Comparison of ENCODE assay signal across 8 mouse cellular contexts in genomic region chr11:17952791-17953190, GRCm38 (mm10). TPM values are rescaled to one million over a fixed set of nuclear protein-coding genes. Genes with fewer than 3 reads are reported as not detected.
DNase-seq lines count a peak whose midpoint lies in the region; ATAC-seq and TF ChIP-seq lines count a peak whose summit lies in the region.

No protein-coding gene starts in this region.

- peak overlapping the region; percentile 97 for H3K27ac ChIP-seq in intestine, postnatal 0 days (ENCODE audit: low read depth, low read length)
- H3K27ac ChIP-seq in small intestine, adult 2 months (ENCODE audit: insufficient read depth, low read depth, low read length): peak overlapping the region; percentile 45; the same call in 1 of the 2 replicates

- no peaks in the 10 kb centered on the region for H3K27me3 ChIP-seq in intestine, postnatal 0 days (replicated peaks; ENCODE audit: control insufficient read depth, insufficient read depth, low read length)
- H3K27me3 ChIP-seq in small intestine, adult 2 months (ENCODE audit: control insufficient read depth, insufficient read depth, low read length): no peaks in the 10 kb centered on the region

- no peak for DNase-seq in lung, adult 2 months
- DNase-seq in lung, postnatal 14 days: no peak
- peak; percentile 22 for DNase-seq in embryo, embryonic 11 days
- DNase-seq in layer of hippocampus, postnatal 36 days: no peak
- DNase-seq in yolk sac, embryonic 10.5 days (ENCODE audit: low spot score): no peak
- no peak for DNase-seq in cerebellum, adult 18-20 months

- H3K4me2 ChIP-seq in intestine, postnatal 0 days (replicated peaks; ENCODE audit: low read depth): peak overlapping the region; percentile 67

- H3K9ac ChIP-seq in intestine, postnatal 0 days (ENCODE audit: low read depth, low read length): peak overlapping the region; percentile 91

- peaks cover under 1% of the 10 kb centered on the region; the same call in 1 of the 2 replicates for H3K36me3 ChIP-seq in intestine, postnatal 0 days (ENCODE audit: control insufficient read depth, insufficient read depth)
- H3K36me3 ChIP-seq in small intestine, adult 2 months (ENCODE audit: control insufficient read depth, insufficient read depth, low read length): peaks cover 2% of the 10 kb centered on the region

- H3K4me1 ChIP-seq in lung, adult 2 months (ENCODE audit: control insufficient read depth, insufficient read depth, low read length): no peaks in the 10 kb centered on the region; the same call in 1 of the 2 replicates
- H3K4me1 ChIP-seq in intestine, postnatal 0 days (replicated peaks; ENCODE audit: control insufficient read depth, insufficient read depth, low read length): 0 out of 2 replicates have a peak, but pooled peaks cover 4% of the 10 kb centered on the region
- no peaks in the 10 kb centered on the region for H3K4me1 ChIP-seq in small intestine, adult 2 months (ENCODE audit: control insufficient read depth, insufficient read depth, insufficient read length, low read length)

- 0% methylated on average over 3 of the region's 3 CpGs for WGBS in lung, adult 2 months
- 0% methylated on average over 3 of the region's 3 CpGs for WGBS in intestine, postnatal 0 days
- under 1% methylated on average over 3 of the region's 3 CpGs for WGBS in small intestine, adult 2 months

- no peak for TF ChIP-seq POLR2A in lung, adult 2 months (IDR thresholded peaks at IDR 0.05; ENCODE audit: borderline replicate concordance, extremely low read depth, low read depth, low read length)
- no peak for TF ChIP-seq POLR2A in small intestine, adult 2 months (IDR thresholded peaks at IDR 0.05; ENCODE audit: low read depth, low read length)

- no peak for ATAC-seq in intestine, postnatal 0 days

- no peaks in the 10 kb centered on the region for H3K9me3 ChIP-seq in intestine, postnatal 0 days (ENCODE audit: control insufficient read depth)

- peak overlapping the region; percentile 95 for H3K4me3 ChIP-seq in lung, adult 2 months (replicated peaks; ENCODE audit: extremely low read depth, low read depth, low read length)
- peak overlapping the region; percentile 96 for H3K4me3 ChIP-seq in intestine, postnatal 0 days (ENCODE audit: low read depth, low read length)
- peak overlapping the region; percentile 76 for H3K4me3 ChIP-seq in small intestine, adult 2 months (ENCODE audit: low read depth, low read length)

- no peak for TF ChIP-seq CTCF in lung, adult 2 months (IDR thresholded peaks at IDR 0.05; ENCODE audit: insufficient read depth, low read length)
- no peak for TF ChIP-seq CTCF in intestine, postnatal 0 days (IDR thresholded peaks at IDR 0.05; ENCODE audit: low read depth)
- TF ChIP-seq CTCF in small intestine, adult 2 months (IDR thresholded peaks at IDR 0.05; ENCODE audit: extremely low read depth, insufficient read length, insufficient replicate concordance, low read depth, low read length): no peak

RNA-seq across cellular contexts. Expression of gene Etaa1, which starts 0.9 kb away (rescaled TPM):
- 1.2 TPM in 2 replicates for polyA plus RNA-seq in lung, adult 2 months (2012; rRNA removed)
- polyA plus RNA-seq in intestine, postnatal 0 days (2015; fragmentation: Nextera tagmentation; extraction: Ambion mirVana): 3.8 and 4.2 TPM in 2 replicates
- 0.15 and 0.68 TPM in 2 replicates for polyA plus RNA-seq in small intestine, adult 2 months (2012; rRNA removed)
- total RNA-seq in layer of hippocampus, postnatal 36 days (2021): 1 to 10 TPM; 7.6 to 8.3 TPM
